Mouse (Mus musculus) adrenal gland, adult 2 months (tissue): ENCODE data around the gene Psen1. TPM values are rescaled to one million over a fixed set of nuclear protein-coding genes. Genes with fewer than 3 reads are reported as not detected.

ENCODE experiments used
- DNase-seq: peaks from one replicate; pipeline ENCODE4 v3.0.0; 2021
- polyA plus RNA-seq: library from polyadenylated mRNA; depleted of rRNA; stranded (reverse); fragments of >200 nt; gene quantifications from 2 replicates; pipeline ENCODE4 v1.2.3, GENCODE M21; 2012
- total RNA-seq, 2 experiments: library from RNA; stranded (reverse); gene quantifications; 2 replicates each; pipeline ENCODE4 v1.2.3; 2021

The Psen1 gene
- total and polyA plus RNA-seq, 3 experiments, result 15.6 to 97.6 (median 64.4) TPM

- no peak for DNase-seq
These were observed 35.1 kb downstream of the Psen1 start for GRCm38 (mm10) chr12:83723037-83723436.

- DNase-seq, result no peak
These were observed 38.8 kb downstream of the Psen1 start for GRCm38 (mm10) chr12:83726510-83727308.

- DNase-seq, result no peak
These were observed 44.3 kb downstream of the Psen1 start for GRCm38 (mm10) chr12:83732225-83732624.

GRCm38 (mm10) chr12:83734047-83734446 is 46.1 kb downstream of the Psen1 start:
- DNase-seq, result no peak

GRCm38 (mm10) chr12:83736236-83736635 is 48.3 kb downstream of the Psen1 start:
- no peak for DNase-seq

- DNase-seq, result no peak
These were observed 50.7 kb downstream of the Psen1 start for GRCm38 (mm10) chr12:83738651-83739050.

- no peak for DNase-seq
These were observed 53.8 kb downstream of the Psen1 start for GRCm38 (mm10) chr12:83741722-83742121.

GRCm38 (mm10) chr12:83742834-83743233 is 54.9 kb downstream of the Psen1 start:
- DNase-seq, result no peak

- DNase-seq, result no peak
These were observed 55.8 kb downstream of the Psen1 start for GRCm38 (mm10) chr12:83743712-83744111.

- DNase-seq, result no peak
These were observed 61.2 kb downstream of the Psen1 start for GRCm38 (mm10) chr12:83749186-83749585.

GRCm38 (mm10) chr12:83752495-83752894 is 64.5 kb downstream of the Psen1 start:
- no peak for DNase-seq

GRCm38 (mm10) chr12:83758735-83759134 is 70.8 kb downstream of the Psen1 start:
- DNase-seq, result no peak

GRCm38 (mm10) chr12:83760201-83760600 is 72.2 kb downstream of the Psen1 start:
- no peak for DNase-seq

GRCm38 (mm10) chr12:83762706-83763105 is 74.8 kb downstream of the Psen1 start:
- peak; percentile 60 for DNase-seq

- DNase-seq, result peak; percentile 15
These were observed 75.5 kb downstream of the Psen1 start, which contains the start of gene Papln for GRCm38 (mm10) chr12:83763311-83764043. Gene Papln, plus strand, starts transcription at chr12:83763634.

- DNase-seq, result peak; percentile 35
These were observed 76.1 kb downstream of the Psen1 start for GRCm38 (mm10) chr12:83764044-83764365.

- no peak for DNase-seq
These were observed 76.6 kb downstream of the Psen1 start for GRCm38 (mm10) chr12:83764519-83764918.

GRCm38 (mm10) chr12:83765965-83766603 is 78.1 kb downstream of the Psen1 start:
- no peak for DNase-seq

- no peak for DNase-seq
These were observed 79.9 kb downstream of the Psen1 start for GRCm38 (mm10) chr12:83767833-83768232.

GRCm38 (mm10) chr12:83768235-83768899 is 80.4 kb downstream of the Psen1 start:
- no peak for DNase-seq

GRCm38 (mm10) chr12:83770418-83771256 is 82.7 kb downstream of the Psen1 start:
- peak; percentile 77 for DNase-seq
